Mouse (Mus musculus) midbrain, embryonic 15.5 days (tissue): ENCODE data around the gene Utp14b. TPM values are rescaled to one million over a fixed set of nuclear protein-coding genes. Genes with fewer than 3 reads are reported as not detected.

Experiments used
- ATAC-seq: fragments of 200-750 bp; cut with Nextera tagmentation; replicated peaks from 2 replicates; pipeline ENCODE4 v1.8.0; 2017; ENCODE audit warnings: moderate TSS enrichment
- H3K27ac ChIP-seq: fragments of 300-500 bp; sonication (generic); 2 replicates; pipeline ENCODE4 v1.5.1; 2015; ENCODE audit warnings: mild to moderate bottlenecking, inconsistent platforms
- H3K27me3 ChIP-seq: fragments of 300-500 bp; sonication (generic); replicated peaks from 2 replicates; pipeline ENCODE4 v1.6.1; 2015; ENCODE audit warnings: inconsistent platforms
- H3K36me3 ChIP-seq: fragments of 300-500 bp; sonication (generic); replicated peaks from 2 replicates; pipeline ENCODE4 v1.6.1; 2015; ENCODE audit warnings: inconsistent platforms
- H3K4me1 ChIP-seq: fragments of 300-500 bp; sonication (generic); 2 replicates; pipeline ENCODE4 v1.6.1; 2015; ENCODE audit warnings: inconsistent platforms
- H3K4me2 ChIP-seq: fragments of 300-500 bp; sonication (generic); 2 replicates; pipeline ENCODE4 v1.6.1; 2015; ENCODE audit warnings: inconsistent platforms, mild to moderate bottlenecking, moderate library complexity
- H3K4me3 ChIP-seq: fragments of 300-500 bp; sonication (generic); 2 replicates; pipeline ENCODE4 v1.5.1; 2015; ENCODE audit warnings: mild to moderate bottlenecking, inconsistent platforms
- H3K9ac ChIP-seq: fragments of 300-500 bp; sonication (generic); 2 replicates; pipeline ENCODE4 v1.6.1; 2015; ENCODE audit warnings: mild to moderate bottlenecking, inconsistent platforms
- H3K9me3 ChIP-seq: fragments of 300-500 bp; sonication (generic); 2 replicates; pipeline ENCODE4 v1.6.1; 2016; ENCODE audit warnings: inconsistent platforms
- WGBS: fragments of 180-500 bp; shearing (Covaris S2); methylation state at CpG from one replicate; pipeline ENCODE4 v1.1.7; 2015; ENCODE audit warnings: mixed read lengths; 5-methylcytosine and 5-hydroxymethylcytosine counted together
- polyA plus RNA-seq: library from polyadenylated mRNA; unstranded; fragments of >200 nt; fragmentation: Nextera tagmentation; extraction: Ambion mirVana; gene quantifications from 2 replicates; pipeline ENCODE4 v1.2.1, GENCODE M21; 2015

Utp14b gene
- polyA plus RNA-seq, 1 experiment from 2014 or later = 2.2 TPM

DNA sequence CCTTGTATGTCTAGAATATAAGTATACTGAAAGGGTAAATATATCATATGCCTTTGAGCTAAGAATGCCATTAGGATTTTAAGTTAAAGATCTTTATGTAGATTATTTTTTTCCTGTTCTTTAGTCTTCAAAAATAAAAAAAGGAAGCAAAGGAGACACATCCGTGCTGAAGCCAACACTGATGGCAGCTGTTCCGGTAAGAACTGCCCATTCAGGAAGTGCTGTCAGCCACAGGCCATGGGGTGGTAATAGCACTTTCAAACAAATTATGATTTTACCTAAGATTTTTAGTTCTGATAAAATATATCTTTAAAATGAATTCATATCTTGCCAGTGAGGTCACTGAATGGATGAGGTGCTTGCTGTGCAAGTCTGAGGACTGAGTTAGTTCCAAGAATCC, 38.5 kb downstream of the Utp14b start:
- no peak overlapping the region for H3K4me3 ChIP-seq
- H3K36me3 ChIP-seq = peaks cover 19% of the 10 kb centered on the region
- no peak for ATAC-seq
- 91% methylated on average over 2 of the region's 2 CpGs for WGBS
- no peaks in the 10 kb centered on the region for H3K4me1 ChIP-seq
- H3K27me3 ChIP-seq = no peaks in the 10 kb centered on the region
- no peaks in the 10 kb centered on the region for H3K9me3 ChIP-seq
- H3K9ac ChIP-seq = no peak overlapping the region
- H3K27ac ChIP-seq = no peak overlapping the region
- no peak overlapping the region for H3K4me2 ChIP-seq

GRCm38 (mm10) chr1:78696903-78697302, 39.1 kb downstream of the Utp14b start:
- ATAC-seq = no peak
- Histone ChIP-seq H3K4me1 (no peaks in the 10 kb centered on the region), H3K36me3 (peaks cover 23% of the 10 kb centered on the region), H3K4me3 (no peak overlapping the region), H3K27ac (no peak overlapping the region), H3K4me2 (no peak overlapping the region), H3K9ac (no peak overlapping the region), H3K9me3 (no peaks in the 10 kb centered on the region), H3K27me3 (no peaks in the 10 kb centered on the region)
- WGBS = 90% methylated on average over 5 of the region's 5 CpGs

- Histone ChIP-seq H3K9ac (no peak overlapping the region), H3K27me3 (no peaks in the 10 kb centered on the region), H3K9me3 (no peaks in the 10 kb centered on the region), H3K4me3 (no peak overlapping the region), H3K4me2 (no peak overlapping the region), H3K4me1 (no peaks in the 10 kb centered on the region), H3K36me3 (peaks cover 34% of the 10 kb centered on the region), H3K27ac (no peak overlapping the region)
- no peak for ATAC-seq
- WGBS = 67% methylated on average over 6 of the region's 6 CpGs
Observed at GRCm38 (mm10) chr1:78698138-78698537, 40.3 kb downstream of the Utp14b start.

- H3K9ac ChIP-seq = no peak overlapping the region
- 91% methylated on average over 3 of the region's 3 CpGs for WGBS
- ATAC-seq = no peak
- no peak overlapping the region for H3K4me3 ChIP-seq
- H3K27ac ChIP-seq = no peak overlapping the region
- H3K4me2 ChIP-seq = no peak overlapping the region
- H3K36me3 ChIP-seq = peaks cover 32% of the 10 kb centered on the region
- H3K4me1 ChIP-seq = no peaks in the 10 kb centered on the region
- no peaks in the 10 kb centered on the region for H3K9me3 ChIP-seq
- H3K27me3 ChIP-seq = no peaks in the 10 kb centered on the region
Observed at GRCm38 (mm10) chr1:78701740-78702139, 43.9 kb downstream of the Utp14b start.

- H3K4me1 ChIP-seq = no peaks in the 10 kb centered on the region
- no peak overlapping the region for H3K27ac ChIP-seq
- H3K4me3 ChIP-seq = no peak overlapping the region
- ATAC-seq = no peak
- no peaks in the 10 kb centered on the region for H3K9me3 ChIP-seq
- H3K9ac ChIP-seq = no peak overlapping the region
- H3K4me2 ChIP-seq = no peak overlapping the region
- no peaks in the 10 kb centered on the region for H3K27me3 ChIP-seq
- H3K36me3 ChIP-seq = peaks cover 27% of the 10 kb centered on the region
- 92% methylated on average over 14 of the region's 14 CpGs for WGBS
Observed at GRCm38 (mm10) chr1:78702282-78702963, 44.6 kb downstream of the Utp14b start.

DNA sequence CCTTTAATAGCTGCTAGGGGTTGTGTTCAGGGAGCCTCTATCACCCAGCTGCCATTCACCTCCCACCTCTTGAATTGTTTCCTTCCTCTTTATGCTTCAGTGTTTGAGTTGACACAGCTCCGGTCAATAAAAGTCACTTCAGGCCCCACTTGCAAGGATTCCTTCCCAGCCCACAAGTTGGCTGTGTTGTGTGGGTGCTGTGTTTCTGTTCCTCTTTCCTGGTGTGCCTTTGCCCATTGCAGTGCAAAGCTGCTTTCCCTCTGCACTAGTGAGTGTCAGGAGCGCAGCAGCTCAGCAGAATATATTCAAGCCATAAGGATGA, 45.1 kb downstream of the Utp14b start:
- Histone ChIP-seq H3K36me3 (peaks cover 24% of the 10 kb centered on the region), H3K4me1 (no peaks in the 10 kb centered on the region), H3K4me2 (no peak overlapping the region), H3K27ac (no peak overlapping the region), H3K9me3 (no peaks in the 10 kb centered on the region), H3K9ac (no peak overlapping the region), H3K4me3 (no peak overlapping the region), H3K27me3 (no peaks in the 10 kb centered on the region)
- 95% methylated on average over 2 of the region's 2 CpGs for WGBS
- no peak for ATAC-seq

DNA sequence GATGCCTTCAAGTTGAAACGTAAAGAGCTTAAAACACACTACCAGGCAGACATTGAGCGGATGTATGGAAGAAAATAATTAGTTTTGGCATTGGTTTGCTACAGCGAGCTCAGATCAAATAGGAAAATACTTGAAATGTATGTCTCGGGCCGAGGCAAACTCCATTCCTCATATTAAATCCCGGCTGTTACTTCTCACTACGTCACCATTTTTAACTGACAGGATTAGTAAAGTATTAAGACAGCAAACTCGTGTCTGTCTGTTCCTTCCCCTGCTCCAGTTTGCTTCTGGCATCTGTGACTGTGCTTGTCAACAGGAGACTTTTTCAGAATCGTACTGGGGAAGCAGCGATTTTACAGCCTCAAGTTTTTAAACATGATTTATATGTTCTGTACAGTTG, 48.5 kb downstream of the Utp14b start:
- Histone ChIP-seq H3K9me3 (no peaks in the 10 kb centered on the region), H3K27me3 (no peaks in the 10 kb centered on the region), H3K9ac (no peak overlapping the region), H3K36me3 (peaks cover 18% of the 10 kb centered on the region), H3K4me3 (no peak overlapping the region), H3K4me2 (no peak overlapping the region), H3K27ac (no peak overlapping the region), H3K4me1 (no peaks in the 10 kb centered on the region)
- 86% methylated on average over 10 of the region's 10 CpGs for WGBS
- ATAC-seq = no peak

- Histone ChIP-seq H3K27ac (no peak overlapping the region), H3K36me3 (peaks cover 12% of the 10 kb centered on the region; the same call in 1 of the 2 replicates), H3K9me3 (no peaks in the 10 kb centered on the region), H3K4me3 (no peak overlapping the region), H3K4me2 (no peak overlapping the region), H3K4me1 (no peaks in the 10 kb centered on the region), H3K9ac (no peak overlapping the region), H3K27me3 (no peaks in the 10 kb centered on the region)
- 63% methylated on average over 4 of the region's 4 CpGs for WGBS
- no peak for ATAC-seq
Observed at GRCm38 (mm10) chr1:78707280-78707679, 49.4 kb downstream of the Utp14b start.

GRCm38 (mm10) chr1:78710026-78710425, 52.2 kb downstream of the Utp14b start:
- no peaks in the 10 kb centered on the region for H3K4me1 ChIP-seq
- no peaks in the 10 kb centered on the region for H3K9me3 ChIP-seq
- ATAC-seq = no peak
- H3K27me3 ChIP-seq = no peaks in the 10 kb centered on the region
- no peak overlapping the region for H3K4me2 ChIP-seq
- H3K27ac ChIP-seq = no peak overlapping the region
- H3K36me3 ChIP-seq = no peaks in the 10 kb centered on the region; the same call in 1 of the 2 replicates
- no peak overlapping the region for H3K4me3 ChIP-seq
- H3K9ac ChIP-seq = no peak overlapping the region

DNA sequence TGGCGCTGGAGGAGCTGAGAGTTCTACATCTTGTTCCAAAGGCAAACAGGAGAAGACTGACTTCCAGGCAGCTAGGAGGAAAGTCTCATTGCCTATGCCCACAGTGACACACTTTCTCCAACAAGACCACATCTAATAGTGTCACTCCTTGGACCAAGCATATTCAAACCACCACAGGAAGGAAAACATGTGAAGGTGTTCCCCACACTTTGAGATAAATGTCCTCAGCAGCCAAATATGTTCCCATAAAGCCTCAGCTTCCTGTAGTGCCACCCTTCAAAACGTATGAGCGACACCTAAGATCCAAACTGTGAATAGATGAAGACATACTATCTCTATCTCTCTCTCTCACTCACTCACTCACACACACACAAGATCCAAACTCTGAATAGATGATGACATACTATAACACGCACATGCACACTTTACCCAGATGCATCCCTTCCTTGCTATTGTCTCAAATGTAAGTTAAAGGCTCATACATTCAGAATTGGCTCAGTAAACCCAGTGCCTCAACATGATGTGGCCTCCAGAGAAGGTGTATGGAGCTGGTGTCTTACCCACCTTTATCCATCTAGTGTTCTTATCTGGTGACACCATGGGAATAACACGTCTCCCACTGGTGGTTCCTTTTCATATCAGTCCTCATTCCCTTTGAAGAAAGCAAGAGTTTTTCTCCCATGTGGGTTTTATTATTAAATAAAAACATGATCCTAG, 52.9 kb downstream of the Utp14b start:
- Histone ChIP-seq H3K9me3 (no peaks in the 10 kb centered on the region), H3K4me1 (no peaks in the 10 kb centered on the region), H3K4me2 (no peak overlapping the region), H3K27me3 (no peaks in the 10 kb centered on the region), H3K36me3 (no peaks in the 10 kb centered on the region; the same call in 1 of the 2 replicates), H3K4me3 (no peak overlapping the region), H3K9ac (no peak overlapping the region), H3K27ac (no peak overlapping the region)
- no peak for ATAC-seq
- WGBS = 94% methylated on average over 5 of the region's 5 CpGs

Other genes starting within 250 kb of the Utp14b start
- gene Farsb, start 169.1 kb upstream of the Utp14b start, polyA plus RNA-seq = 149 and 154 TPM in 2 replicates
- gene Mogat1, start 147.0 kb upstream of the Utp14b start, polyA plus RNA-seq = 0.40 and 0.80 TPM in 2 replicates
- 1.3 and 1.8 TPM in 2 replicates for gene BC035947, start 145.9 kb upstream of the Utp14b start, polyA plus RNA-seq
- gene Acsl3, start 213 bp upstream of the Utp14b start, polyA plus RNA-seq = 98.9 and 106 TPM in 2 replicates
- 1.6 and 1.9 TPM in 2 replicates for gene Kcne4, start 158.7 kb downstream of the Utp14b start, polyA plus RNA-seq